Mouse (Mus musculus) forebrain, postnatal 0 days (tissue): ENCODE measurements around the gene Stxbp1. TPM values are rescaled to one million over a fixed set of nuclear protein-coding genes. Genes with fewer than 3 reads are reported as not detected.
A peak's percentile ranks its signal among the peaks of the same experiment; 100 is the strongest.

Experiments used
- ATAC-seq: fragments of 200-750 bp; cut with Nextera tagmentation; 2 replicates; pipeline ENCODE4 v1.8.0; 2017; ENCODE audit warnings: mild to moderate bottlenecking, moderate library complexity
- DNase-seq: peaks from one replicate; pipeline ENCODE4 v3.0.0-alpha.2; 2015
- H3K27ac ChIP-seq: fragments of 300-500 bp; sonication (generic); 2 replicates; pipeline ENCODE4 v1.5.1; 2014; ENCODE audit warnings: low read depth, mild to moderate bottlenecking, antibody characterized with exemption, low read length, moderate library complexity, mixed read lengths
- H3K27me3 ChIP-seq: fragments of 300-500 bp; sonication (generic); 2 replicates; pipeline ENCODE4 v1.6.1; 2014; ENCODE audit warnings: mild to moderate bottlenecking, low read length, mixed read lengths; ENCODE audit not compliant: insufficient read depth
- H3K36me3 ChIP-seq: fragments of 300-500 bp; sonication (generic); 2 replicates; pipeline ENCODE4 v1.6.1; 2014; ENCODE audit warnings: mild to moderate bottlenecking, moderate library complexity; ENCODE audit not compliant: insufficient read depth
- H3K4me1 ChIP-seq: fragments of 300-500 bp; sonication (generic); 2 replicates; pipeline ENCODE4 v1.6.1; 2014; ENCODE audit warnings: antibody characterized with exemption; ENCODE audit not compliant: insufficient read depth
- H3K4me2 ChIP-seq: fragments of 300-500 bp; sonication (generic); 2 replicates; pipeline ENCODE4 v1.6.1; 2014; ENCODE audit warnings: low read depth, mild to moderate bottlenecking, moderate library complexity
- H3K4me3 ChIP-seq: fragments of 300-500 bp; sonication (generic); 2 replicates; pipeline ENCODE4 v1.5.1; 2014; ENCODE audit warnings: low read depth, low read length, mixed read lengths
- H3K9ac ChIP-seq: fragments of 300-500 bp; sonication (generic); 2 replicates; pipeline ENCODE4 v1.6.1; 2014; ENCODE audit warnings: mild to moderate bottlenecking
- H3K9me3 ChIP-seq: fragments of 300-500 bp; sonication (generic); 2 replicates; pipeline ENCODE4 v1.6.1; 2016; ENCODE audit warnings: low read length
- CTCF ChIP-seq: sonication (generic); IDR thresholded peaks from 2 replicates; pipeline ENCODE4 v1.5.1; 2016; ENCODE audit warnings: antibody characterized with exemption, control low read depth, low read depth
- WGBS: fragments of 180-500 bp; shearing (Covaris S2); extraction: QIAGEN DNeasy Blood & Tissue Kit; methylation state at CpG from one replicate; pipeline ENCODE4 v1.1.7; 2014; 5-methylcytosine and 5-hydroxymethylcytosine counted together
- polyA plus RNA-seq: library from polyadenylated mRNA; unstranded; fragments of >200 nt; fragmentation: Nextera tagmentation; extraction: Ambion mirVana; gene quantifications from 2 replicates; pipeline ENCODE4 v1.2.1, GENCODE M21; 2015
- total RNA-seq: library from RNA; depleted of rRNA; stranded (reverse); fragments of >200 nt; gene quantifications from 2 replicates; pipeline ENCODE4 v1.2.3, GENCODE M21; 2014; rRNA removed

Gene Stxbp1
- total and polyA plus RNA-seq, 2 experiments from 2014 or later: 135 to 350 TPM

GRCm38 (mm10) chr2:32741273-32742172 lies 105.5 kb downstream of the Stxbp1 start:
- peak; percentile 82 for DNase-seq
- H3K4me2 ChIP-seq: peak overlapping the region; percentile 72
- peaks cover 8% of the 10 kb centered on the region; the same call in 1 of the 2 replicates for H3K4me1 ChIP-seq
- H3K36me3 ChIP-seq: peaks cover 25% of the 10 kb centered on the region
- H3K4me3 ChIP-seq: peak overlapping the region; percentile 89
- peak; percentile 52 for ATAC-seq
- 11% methylated on average over 57 of the region's 58 CpGs for WGBS
- TF ChIP-seq CTCF: no peak
- H3K27me3 ChIP-seq: no peaks in the 10 kb centered on the region
- no peaks in the 10 kb centered on the region for H3K9me3 ChIP-seq
- H3K27ac ChIP-seq: peak overlapping the region; percentile 86
- peak overlapping the region; percentile 92 for H3K9ac ChIP-seq

- Histone ChIP-seq H3K9ac (peak within 1 kb of the TSS; percentile 92), H3K4me3 (peak within 1 kb of the TSS; percentile 89), H3K4me1 (peaks cover 8% of the 10 kb centered on the region; the same call in 1 of the 2 replicates), H3K4me2 (peak within 1 kb of the TSS; percentile 72), H3K9me3 (no peaks in the 10 kb centered on the region), H3K27ac (peak within 1 kb of the TSS; percentile 86), H3K36me3 (peaks cover 18% of the 10 kb centered on the region), H3K27me3 (no peaks in the 10 kb centered on the region)
- no peak for ATAC-seq
- TF ChIP-seq CTCF: no peak
- no peak for DNase-seq
- 9% methylated on average over 11 of the region's 11 CpGs for WGBS
Measured at GRCm38 (mm10) chr2:32740916-32741272, 106.2 kb downstream of the Stxbp1 start, which contains the start of gene 6330409D20Rik. Gene 6330409D20Rik, minus strand, starts transcription at chr2:32741016.

- TF ChIP-seq CTCF: no peak
- Histone ChIP-seq H3K9me3 (no peaks in the 10 kb centered on the region), H3K36me3 (peaks cover 2% of the 10 kb centered on the region; the same call in 1 of the 2 replicates), H3K27me3 (no peaks in the 10 kb centered on the region), H3K4me1 (peaks cover 8% of the 10 kb centered on the region; the same call in 1 of the 2 replicates), H3K4me3 (no peak overlapping the region), H3K27ac (no peak overlapping the region), H3K4me2 (no peak overlapping the region), H3K9ac (no peak overlapping the region)
- no peak for ATAC-seq
- no peak for DNase-seq
- WGBS: 64% methylated on average over 4 of the region's 4 CpGs
Measured at GRCm38 (mm10) chr2:32739311-32739710, 107.7 kb downstream of the Stxbp1 start.

Other genes with a start within 250 kb of the Stxbp1 start
- 65.3 and 72.9 TPM in 2 replicates for gene St6galnac6, start 247.5 kb downstream of the Stxbp1 start, total RNA-seq
- 34.8 and 42.3 TPM in 2 replicates for gene St6galnac6, start 247.5 kb downstream of the Stxbp1 start, polyA plus RNA-seq
- 114 and 123 TPM in 2 replicates for gene Ak1, start 225.5 kb downstream of the Stxbp1 start, total RNA-seq
- gene Ak1, start 225.5 kb downstream of the Stxbp1 start, polyA plus RNA-seq: 119 and 123 TPM in 2 replicates
- 8.2 and 14.7 TPM in 2 replicates for gene Eng, start 200.7 kb downstream of the Stxbp1 start, total RNA-seq
- 19.3 and 22.1 TPM in 2 replicates for gene Eng, start 200.7 kb downstream of the Stxbp1 start, polyA plus RNA-seq
- 22.4 and 31.5 TPM in 2 replicates for gene Fpgs, start 143.1 kb downstream of the Stxbp1 start, total RNA-seq
- 20.7 and 22.0 TPM in 2 replicates for gene Fpgs, start 143.1 kb downstream of the Stxbp1 start, polyA plus RNA-seq
- gene Cdk9, start 134.2 kb downstream of the Stxbp1 start, total RNA-seq: 90.5 and 94.5 TPM in 2 replicates
- gene Cdk9, start 134.2 kb downstream of the Stxbp1 start, polyA plus RNA-seq: 66.5 and 67.5 TPM in 2 replicates
- 16.5 and 24.1 TPM in 2 replicates for gene Sh2d3c, start 126.2 kb downstream of the Stxbp1 start, total RNA-seq
- 41.3 and 48.9 TPM in 2 replicates for gene Sh2d3c, start 126.2 kb downstream of the Stxbp1 start, polyA plus RNA-seq
- gene 6330409D20Rik, start 106.2 kb downstream of the Stxbp1 start, total RNA-seq: 2.1 and 4.3 TPM in 2 replicates
- 2.2 and 2.9 TPM in 2 replicates for gene 6330409D20Rik, start 106.2 kb downstream of the Stxbp1 start, polyA plus RNA-seq
- gene Tor2a, start 90.0 kb downstream of the Stxbp1 start, total RNA-seq: 51.4 and 54.3 TPM in 2 replicates
- gene Tor2a, start 90.0 kb downstream of the Stxbp1 start, polyA plus RNA-seq: 40.7 and 44.8 TPM in 2 replicates
- gene Ttc16, start 71.6 kb downstream of the Stxbp1 start, total RNA-seq: 1.00 and 1.8 TPM in 2 replicates
- 0.68 and 1.2 TPM in 2 replicates for gene Ttc16, start 71.6 kb downstream of the Stxbp1 start, polyA plus RNA-seq
- gene Ptrh1, start 71.5 kb downstream of the Stxbp1 start, total RNA-seq: 2.4 and 5.5 TPM in 2 replicates
- gene Ptrh1, start 71.5 kb downstream of the Stxbp1 start, polyA plus RNA-seq: 4.0 and 4.8 TPM in 2 replicates
- gene Cfap157, start 62.8 kb downstream of the Stxbp1 start, total RNA-seq: 1.0 and 1.2 TPM in 2 replicates
- 0.94 and 2.8 TPM in 2 replicates for gene Cfap157, start 62.8 kb downstream of the Stxbp1 start, polyA plus RNA-seq
- 38.1 and 43.9 TPM in 2 replicates for gene Fam129b, start 28.9 kb upstream of the Stxbp1 start, total RNA-seq
- gene Fam129b, start 28.9 kb upstream of the Stxbp1 start, polyA plus RNA-seq: 26.6 and 27.7 TPM in 2 replicates
- 266 and 507 TPM in 2 replicates for gene Rpl12, start 114.3 kb upstream of the Stxbp1 start, total RNA-seq
- gene Rpl12, start 114.3 kb upstream of the Stxbp1 start, polyA plus RNA-seq: 102 and 129 TPM in 2 replicates
- 23.1 and 28.7 TPM in 2 replicates for gene Lrsam1, start 114.4 kb upstream of the Stxbp1 start, total RNA-seq
- gene Lrsam1, start 114.4 kb upstream of the Stxbp1 start, polyA plus RNA-seq: 12.7 and 17.4 TPM in 2 replicates
- 18.9 and 26.9 TPM in 2 replicates for gene Slc2a8, start 134.8 kb upstream of the Stxbp1 start, total RNA-seq
- gene Slc2a8, start 134.8 kb upstream of the Stxbp1 start, polyA plus RNA-seq: 22.8 and 24.6 TPM in 2 replicates